Mouse (Mus musculus): ENCODE results near the gene Tcea3.

Gene Tcea3

DNA sequence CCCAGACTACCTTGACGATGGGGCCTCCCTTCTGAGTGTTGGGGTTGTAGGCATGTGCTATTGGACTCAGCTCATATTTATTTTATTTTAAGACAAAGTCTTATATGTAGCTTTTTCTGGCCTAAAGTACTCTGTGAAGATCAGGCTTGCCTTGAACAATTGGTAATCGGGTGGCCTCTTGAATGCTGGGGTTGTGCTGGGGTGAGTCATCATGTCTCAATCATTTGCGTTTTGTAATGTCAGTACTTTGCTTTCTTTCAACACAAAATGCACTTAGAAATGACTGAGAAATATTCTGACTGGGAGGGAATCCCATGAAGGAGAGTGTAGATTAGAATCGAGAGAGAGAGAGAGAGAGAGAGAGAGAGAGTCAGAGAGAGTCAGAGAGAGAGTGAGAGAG is 72.5 kb downstream of the Tcea3 start:
- DNase-seq (ENCODE audit: low spot score), result no peak

DNA sequence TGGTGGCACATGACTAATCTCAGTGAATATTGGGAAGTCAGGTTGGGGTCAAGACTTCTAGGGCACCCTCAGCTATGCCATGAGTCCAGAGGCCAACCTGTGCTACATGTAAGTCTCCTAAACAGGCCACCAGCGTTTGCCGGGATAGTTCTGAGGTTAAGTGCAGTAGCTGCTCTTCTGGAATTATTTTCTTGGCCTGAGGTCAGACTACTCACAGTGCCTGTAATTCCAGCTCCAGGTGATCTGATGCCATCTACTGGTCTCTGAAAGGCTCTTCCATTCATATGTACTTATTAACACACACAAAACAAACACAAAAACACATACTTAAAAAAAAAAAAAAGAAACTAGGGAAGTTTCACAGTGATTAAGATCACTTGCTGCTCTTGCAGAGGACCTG is 76.7 kb downstream of the Tcea3 start:
- DNase-seq (ENCODE audit: low spot score), result no peak
